Mouse (Mus musculus) stomach, embryonic 14.5 days (tissue): ENCODE measurements around the gene Ubash3b. TPM values are rescaled to one million over a fixed set of nuclear protein-coding genes. Genes with fewer than 3 reads are reported as not detected.

Experiments
- ATAC-seq: fragments of 200-750 bp; cut with Nextera tagmentation; 2 replicates; pipeline ENCODE4 v1.8.0; 2017; ENCODE audit warnings: low read depth, moderate TSS enrichment; ENCODE audit not compliant: insufficient number of reproducible peaks, insufficient read depth, low FRiP score
- H3K27ac ChIP-seq: fragments of 300-500 bp; sonication (generic); 2 replicates; pipeline ENCODE4 v1.5.1; 2014; ENCODE audit warnings: mild to moderate bottlenecking, low read length, moderate library complexity, mixed read lengths
- H3K27me3 ChIP-seq: fragments of 300-500 bp; sonication (generic); 2 replicates; pipeline ENCODE4 v1.6.1; 2014; ENCODE audit warnings: low read length, control low read depth, mixed read lengths; ENCODE audit not compliant: control insufficient read depth, insufficient read depth
- H3K36me3 ChIP-seq: fragments of 300-500 bp; sonication (generic); 2 replicates; pipeline ENCODE4 v1.6.1; 2014; ENCODE audit warnings: mild to moderate bottlenecking, control low read depth, low read length, moderate library complexity, mixed read lengths; ENCODE audit not compliant: control insufficient read depth, insufficient read depth
- H3K4me1 ChIP-seq: fragments of 300-500 bp; sonication (generic); 2 replicates; pipeline ENCODE4 v1.6.1; 2014; ENCODE audit warnings: low read length, control low read depth, mixed read lengths; ENCODE audit not compliant: control insufficient read depth, insufficient read depth
- H3K4me2 ChIP-seq: fragments of 300-500 bp; sonication (generic); replicated peaks from 2 replicates; pipeline ENCODE4 v1.6.1; 2014; ENCODE audit warnings: low read depth, low read length, control low read depth
- H3K4me3 ChIP-seq: fragments of 300-500 bp; sonication (generic); 2 replicates; pipeline ENCODE4 v1.5.1; 2014; ENCODE audit warnings: low read depth, low read length, control low read depth
- H3K9ac ChIP-seq: fragments of 300-500 bp; sonication (generic); replicated peaks from 2 replicates; pipeline ENCODE4 v1.6.1; 2014; ENCODE audit warnings: low read depth, mild to moderate bottlenecking, control low read depth, low read length, moderate library complexity, mixed read lengths
- H3K9me3 ChIP-seq: fragments of 300-500 bp; sonication (generic); 2 replicates; pipeline ENCODE4 v1.6.1; 2016; ENCODE audit warnings: low read depth, low read length, control low read depth; ENCODE audit not compliant: control insufficient read depth
- WGBS: fragments of 180-500 bp; shearing (Covaris S2); extraction: QIAGEN DNeasy Blood & Tissue Kit; methylation state at CpG from one replicate; pipeline ENCODE4 v1.1.7; 2014; 5-methylcytosine and 5-hydroxymethylcytosine counted together
- polyA plus RNA-seq: library from polyadenylated mRNA; unstranded; fragments of >200 nt; fragmentation: Nextera tagmentation; extraction: Ambion mirVana; gene quantifications from 2 replicates; pipeline ENCODE4 v1.2.1, GENCODE M21; 2014

Gene Ubash3b
- polyA plus RNA-seq, 1 experiment from 2014 or later: 3.7 TPM

DNA sequence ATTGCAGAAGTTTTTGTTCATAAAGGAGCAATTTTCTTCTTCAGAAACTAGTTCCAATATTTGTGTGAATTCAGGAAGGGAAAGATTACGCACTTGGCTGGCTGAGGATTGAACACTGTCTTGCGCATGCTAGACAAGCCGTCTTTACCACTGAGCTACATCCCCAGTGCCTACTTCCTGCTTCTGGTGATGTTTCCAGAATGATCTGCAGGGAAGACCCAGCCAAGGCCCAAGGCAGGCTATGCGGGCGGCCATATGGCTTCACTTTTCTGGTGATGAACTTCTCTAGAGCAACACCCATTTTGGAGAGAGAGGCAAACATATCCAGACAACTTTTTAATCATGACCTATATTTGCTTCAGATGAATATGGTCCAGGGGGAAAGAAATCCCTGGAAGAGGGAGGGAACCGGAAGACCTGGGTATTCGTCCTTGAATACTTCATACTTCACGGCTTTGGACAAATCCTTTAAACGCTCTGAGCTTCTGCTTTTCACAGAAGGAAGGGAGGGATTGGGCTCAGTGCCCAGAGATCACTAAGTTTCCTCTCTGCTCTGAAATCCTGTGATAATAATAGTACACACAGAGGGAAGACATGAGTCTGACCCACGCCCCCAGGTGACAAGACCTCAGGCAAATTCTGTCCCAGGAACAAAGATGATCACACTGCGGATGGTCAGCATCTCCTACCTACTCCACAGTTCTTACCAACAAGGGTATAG, 38.9 kb downstream of the Ubash3b start:
- no peak for ATAC-seq
- Histone ChIP-seq H3K9ac (no peak overlapping the region), H3K36me3 (no peaks in the 10 kb centered on the region), H3K4me2 (no peak overlapping the region), H3K27ac (no peak overlapping the region), H3K27me3 (no peaks in the 10 kb centered on the region), H3K9me3 (no peaks in the 10 kb centered on the region), H3K4me3 (no peak overlapping the region), H3K4me1 (no peaks in the 10 kb centered on the region)
- 67% methylated on average over 11 of the region's 11 CpGs for WGBS

DNA sequence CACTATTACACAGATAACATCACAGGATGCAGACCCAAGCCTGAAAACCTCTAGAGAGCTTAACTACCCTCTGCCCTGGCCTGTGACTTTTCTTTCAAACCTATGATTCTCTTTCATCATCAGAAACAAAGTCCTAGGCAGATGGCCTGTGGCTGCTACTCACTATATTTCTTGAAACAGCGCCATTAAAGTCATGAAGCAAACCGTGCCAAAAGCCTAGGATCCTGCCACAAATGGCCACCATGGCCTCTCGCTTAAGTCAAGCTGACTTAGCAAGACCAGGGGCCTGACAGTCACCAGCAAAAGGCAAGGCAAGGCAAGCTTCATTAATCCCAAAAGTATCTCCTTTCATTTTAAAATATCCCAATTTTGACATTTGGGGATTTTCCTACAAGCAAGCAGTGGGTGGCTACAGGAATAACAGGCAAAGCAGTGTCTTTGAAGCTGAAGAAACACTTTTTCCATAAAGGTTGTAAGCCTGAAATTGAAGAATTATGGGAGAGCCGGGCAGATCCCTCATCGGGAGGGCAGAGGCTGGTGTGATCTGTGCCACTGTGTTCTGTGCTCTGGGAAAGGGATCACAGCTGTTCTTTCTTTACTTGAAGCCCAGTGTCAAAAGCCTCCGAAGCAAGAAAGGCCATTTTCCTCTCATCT, 39.7 kb downstream of the Ubash3b start:
- no peaks in the 10 kb centered on the region for H3K27me3 ChIP-seq
- no peaks in the 10 kb centered on the region for H3K9me3 ChIP-seq
- WGBS: 76% methylated on average over 6 of the region's 6 CpGs
- no peak for ATAC-seq
- no peak overlapping the region for H3K4me3 ChIP-seq
- no peak overlapping the region for H3K9ac ChIP-seq
- H3K27ac ChIP-seq: no peak overlapping the region
- no peaks in the 10 kb centered on the region for H3K4me1 ChIP-seq
- H3K36me3 ChIP-seq: no peaks in the 10 kb centered on the region
- no peak overlapping the region for H3K4me2 ChIP-seq

DNA sequence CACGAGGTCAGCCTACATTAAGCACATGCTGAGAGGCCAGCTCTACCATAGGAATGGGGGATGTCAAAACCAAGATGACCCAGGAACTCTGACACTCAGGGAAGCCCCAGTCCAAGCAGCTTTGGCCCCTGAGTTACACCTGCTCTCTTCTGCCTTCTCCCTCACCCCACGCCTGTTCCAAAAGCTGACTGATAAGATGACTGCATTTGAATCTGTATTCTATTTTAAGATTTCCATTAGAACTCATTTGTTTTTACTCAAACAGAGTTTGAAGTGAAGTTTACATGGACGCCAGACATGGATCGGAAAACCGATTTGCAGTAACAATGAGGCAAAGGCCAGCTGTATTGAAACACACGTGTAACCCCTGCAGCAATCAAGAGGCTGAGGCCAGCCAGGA, 41.5 kb downstream of the Ubash3b start:
- H3K4me3 ChIP-seq: no peak overlapping the region
- no peaks in the 10 kb centered on the region for H3K27me3 ChIP-seq
- no peak overlapping the region for H3K27ac ChIP-seq
- H3K4me1 ChIP-seq: no peaks in the 10 kb centered on the region
- ATAC-seq: no peak
- no peak overlapping the region for H3K9ac ChIP-seq
- no peaks in the 10 kb centered on the region for H3K9me3 ChIP-seq
- 68% methylated on average over 6 of the region's 6 CpGs for WGBS
- no peaks in the 10 kb centered on the region for H3K36me3 ChIP-seq
- no peak overlapping the region for H3K4me2 ChIP-seq

DNA sequence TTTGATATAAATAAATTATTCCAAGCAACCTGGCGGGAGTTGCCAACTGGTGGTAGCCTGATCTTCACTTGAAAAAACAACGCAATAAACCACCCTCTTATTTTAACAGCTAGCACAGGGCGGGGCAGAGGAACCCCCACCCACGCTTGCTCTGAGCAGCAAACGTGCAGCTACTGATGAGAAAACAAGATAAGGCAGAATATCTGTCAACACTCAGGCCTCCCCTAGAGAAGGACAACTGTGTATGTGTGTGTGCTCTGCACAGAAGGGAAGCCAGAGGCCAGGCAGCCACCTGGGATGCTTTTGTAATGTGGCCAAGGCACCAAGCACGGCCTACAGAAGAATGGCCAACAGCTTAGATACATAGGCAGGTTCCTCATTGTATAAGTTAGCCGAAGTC, 43.4 kb downstream of the Ubash3b start:
- Histone ChIP-seq H3K4me2 (no peak overlapping the region), H3K9me3 (no peaks in the 10 kb centered on the region), H3K4me3 (no peak overlapping the region), H3K4me1 (no peaks in the 10 kb centered on the region), H3K36me3 (no peaks in the 10 kb centered on the region), H3K27ac (no peak overlapping the region), H3K9ac (no peak overlapping the region), H3K27me3 (no peaks in the 10 kb centered on the region)
- peak; percentile 33; the same call in 1 of the 2 replicates for ATAC-seq
- WGBS: 54% methylated on average over 7 of the region's 7 CpGs

DNA sequence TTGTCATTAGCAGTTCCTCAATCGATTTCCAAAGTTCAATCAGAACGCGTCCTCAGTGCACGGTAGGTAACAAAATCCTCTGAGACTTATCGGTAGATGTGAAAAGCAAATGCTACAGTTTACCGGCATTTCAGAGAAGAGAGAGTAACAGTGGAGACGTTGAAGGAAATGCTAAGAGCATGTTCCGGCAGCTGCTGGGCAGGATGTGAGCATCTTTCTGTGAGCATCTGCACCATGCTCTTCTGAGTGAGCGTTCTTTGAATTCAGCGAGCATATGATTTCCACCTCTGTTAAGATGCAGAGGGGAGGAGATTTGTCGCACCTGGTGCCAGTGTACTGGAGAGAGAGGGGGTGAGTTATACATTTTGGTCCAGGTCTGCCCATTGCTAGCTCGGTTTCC, 45.4 kb downstream of the Ubash3b start:
- no peaks in the 10 kb centered on the region for H3K4me1 ChIP-seq
- ATAC-seq: no peak
- H3K27me3 ChIP-seq: no peaks in the 10 kb centered on the region
- WGBS: 80% methylated on average over 12 of the region's 12 CpGs
- H3K9ac ChIP-seq: no peak overlapping the region
- no peaks in the 10 kb centered on the region for H3K36me3 ChIP-seq
- no peaks in the 10 kb centered on the region for H3K9me3 ChIP-seq
- no peak overlapping the region for H3K27ac ChIP-seq
- no peak overlapping the region for H3K4me2 ChIP-seq
- no peak overlapping the region for H3K4me3 ChIP-seq

DNA sequence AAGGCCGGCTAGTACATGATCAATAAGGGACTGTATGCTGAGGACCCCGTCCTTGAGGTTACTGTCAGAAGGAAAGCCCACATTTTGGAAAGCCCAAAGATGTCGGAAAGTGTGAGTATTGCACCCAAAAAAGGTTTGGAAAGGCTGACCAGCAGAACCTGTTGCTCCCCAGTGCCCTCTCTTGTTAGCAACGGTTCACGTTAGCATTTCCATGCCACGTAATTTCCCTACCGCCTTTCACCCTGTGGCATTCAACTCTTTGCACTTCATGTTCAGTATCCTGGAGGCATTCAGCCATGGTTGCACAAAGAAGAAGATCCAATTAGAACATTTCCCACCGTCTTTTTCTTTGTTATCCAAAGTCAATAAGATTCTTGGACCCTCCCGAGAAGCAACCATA, 47.1 kb downstream of the Ubash3b start:
- Histone ChIP-seq H3K9ac (no peak overlapping the region), H3K27me3 (no peaks in the 10 kb centered on the region), H3K36me3 (no peaks in the 10 kb centered on the region), H3K27ac (no peak overlapping the region), H3K4me2 (no peak overlapping the region), H3K4me3 (no peak overlapping the region), H3K4me1 (no peaks in the 10 kb centered on the region), H3K9me3 (no peaks in the 10 kb centered on the region)
- WGBS: 87% methylated on average over 9 of the region's 9 CpGs
- no peak for ATAC-seq

DNA sequence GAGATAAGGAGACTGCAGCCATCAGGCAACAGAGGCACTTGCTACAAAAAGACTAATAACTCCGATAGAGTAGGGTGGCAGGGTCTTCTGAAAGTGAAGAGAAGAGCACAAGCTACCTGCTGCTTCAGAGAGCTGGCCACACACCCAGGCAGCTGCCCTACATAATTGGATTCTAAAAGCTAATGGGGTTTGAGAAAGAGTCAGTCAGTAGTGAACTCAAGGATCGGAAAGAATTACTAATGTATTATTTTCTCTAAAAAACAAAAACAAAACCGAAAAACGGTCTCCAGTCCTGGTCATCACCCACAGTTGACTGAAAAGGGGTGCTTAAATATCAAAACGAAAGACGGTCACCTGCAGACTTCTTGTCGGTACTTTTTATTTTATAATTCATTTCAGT, 51.7 kb downstream of the Ubash3b start:
- H3K27me3 ChIP-seq: no peaks in the 10 kb centered on the region
- H3K9ac ChIP-seq: no peak overlapping the region
- ATAC-seq: no peak
- H3K4me1 ChIP-seq: peaks cover 4% of the 10 kb centered on the region; the same call in 1 of the 2 replicates
- no peaks in the 10 kb centered on the region for H3K9me3 ChIP-seq
- no peaks in the 10 kb centered on the region for H3K36me3 ChIP-seq
- H3K4me2 ChIP-seq: no peak overlapping the region
- no peak overlapping the region for H3K4me3 ChIP-seq
- WGBS: 85% methylated on average over 7 of the region's 7 CpGs
- no peak overlapping the region for H3K27ac ChIP-seq

DNA sequence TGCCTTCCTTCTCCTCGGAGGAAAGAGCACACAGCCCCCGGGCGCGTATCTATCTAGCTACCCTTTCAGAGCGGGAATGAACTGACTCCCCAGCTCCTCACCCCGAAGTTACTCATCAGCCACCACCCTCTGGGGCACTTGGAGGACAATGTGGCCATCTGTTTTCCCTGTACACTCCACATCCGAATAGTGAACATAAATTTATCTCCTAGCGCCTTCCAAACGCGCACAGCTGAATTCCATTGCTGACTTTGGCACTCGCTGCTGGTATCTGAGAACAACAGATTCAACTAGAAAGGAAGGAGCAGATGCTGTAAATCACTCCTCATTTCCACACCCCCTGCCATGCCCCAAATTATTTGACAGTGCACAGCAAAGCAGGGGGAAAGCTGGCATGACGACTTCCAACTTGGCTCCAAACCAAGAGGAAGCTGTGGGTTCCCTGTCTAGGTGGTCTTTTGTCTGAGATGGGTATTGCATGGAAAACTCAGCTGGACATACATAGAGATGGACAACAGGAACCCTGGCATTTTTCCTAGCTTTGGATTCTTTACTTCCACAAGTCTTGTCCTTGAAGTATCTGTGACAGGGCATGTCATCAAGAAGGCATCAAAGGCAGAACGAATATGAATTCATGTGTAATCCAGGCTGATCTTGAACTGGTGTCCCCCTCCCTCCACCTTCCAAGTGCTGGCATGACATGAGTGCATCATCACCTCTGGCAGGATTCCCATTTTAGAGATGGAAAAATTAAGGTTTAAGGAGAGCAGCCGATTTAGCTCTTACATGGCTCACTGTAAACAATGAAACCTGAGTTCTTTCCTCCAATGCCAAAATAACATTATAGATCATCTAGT, 52.9 kb downstream of the Ubash3b start:
- no peak overlapping the region for H3K4me2 ChIP-seq
- ATAC-seq: no peak
- no peak overlapping the region for H3K27ac ChIP-seq
- H3K4me3 ChIP-seq: no peak overlapping the region
- no peak overlapping the region for H3K9ac ChIP-seq
- H3K27me3 ChIP-seq: no peaks in the 10 kb centered on the region
- no peaks in the 10 kb centered on the region for H3K36me3 ChIP-seq
- H3K9me3 ChIP-seq: no peaks in the 10 kb centered on the region
- 44% methylated on average over 14 of the region's 14 CpGs for WGBS
- peaks cover 4% of the 10 kb centered on the region; the same call in 1 of the 2 replicates for H3K4me1 ChIP-seq
